Mouse (Mus musculus) brain, adult 10 weeks (tissue): ENCODE results near the gene Fam241b. TPM values are rescaled to one million over a fixed set of nuclear protein-coding genes. Genes with fewer than 3 reads are reported as not detected.

Experiments
- polyA plus RNA-seq: library from polyadenylated mRNA; stranded (reverse); fragments of 350-450 nt; fragmentation: Illumina TruSeq; extraction: RNeasy Lipid Tissue Mini Kit (QIAGEN cat#74804); gene quantifications from one replicate; pipeline ENCODE4 v1.2.3, GENCODE M21; 2015; ENCODE audit warnings: low read depth, low replicate concordance

The Fam241b gene
- polyA plus RNA-seq, result 52.2 TPM

GRCm38 (mm10) chr10:62143820-62144219, at the start of gene Fam241b:
Gene Fam241b (minus strand): TSS chr10:62143920.

GRCm38 (mm10) chr10:62132691-62133281, 10.9 kb downstream of the Fam241b start, which contains the start of gene Neurog3:
Gene Neurog3 (plus strand): TSS chr10:62133090.

Other genes with a start within 250 kb of the Fam241b start
- 1.0 TPM for gene Col13a1, start 164.8 kb downstream of the Fam241b start, polyA plus RNA-seq
- gene Neurog3, start 10.8 kb downstream of the Fam241b start, polyA plus RNA-seq, result not detected
- 20.0 TPM for gene Tspan15, start 87.3 kb upstream of the Fam241b start, polyA plus RNA-seq
- not detected for gene Tacr2, start 108.5 kb upstream of the Fam241b start, polyA plus RNA-seq
- gene Hk1, start 236.0 kb upstream of the Fam241b start, polyA plus RNA-seq, result 178 TPM